Mouse (Mus musculus) bone marrow, adult 2 months (tissue): Measurements from ENCODE around the gene Zfp276.

ENCODE experiments used
- CTCF ChIP-seq: fragments of 200-500 bp; IDR thresholded peaks from 2 replicates; pipeline ENCODE4 v1.5.1; 2011; ENCODE audit warnings: low read length, control low read depth; ENCODE audit not compliant: control insufficient read depth, insufficient read depth
- POLR2A ChIP-seq: fragments of 200-500 bp; IDR thresholded peaks from 2 replicates; pipeline ENCODE4 v1.6.1; 2011; ENCODE audit warnings: low read depth, mild to moderate bottlenecking, control low read depth, low read length, borderline replicate concordance; ENCODE audit not compliant: control insufficient read depth

DNA sequence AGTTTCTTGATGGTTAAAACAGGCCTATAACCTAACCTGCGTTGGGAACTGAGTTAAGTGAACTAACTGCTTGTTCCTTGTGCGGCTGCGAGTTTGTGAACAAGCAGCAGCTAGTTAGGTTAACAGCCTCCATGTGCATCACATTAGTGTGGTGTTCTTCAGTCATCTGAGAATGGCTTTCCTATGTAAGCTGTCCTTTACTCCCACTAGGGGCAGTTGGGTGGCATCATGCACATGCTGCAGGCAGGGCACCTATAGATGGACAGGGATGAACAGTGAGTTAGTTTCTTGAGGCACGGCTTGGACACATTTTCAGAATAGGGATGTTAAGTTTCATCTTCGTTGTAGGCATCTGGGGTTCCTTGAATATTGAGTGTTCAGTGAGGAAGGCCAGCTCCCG is 1.2 kb downstream of the Zfp276 start:
- TF ChIP-seq CTCF = no peak
- TF ChIP-seq POLR2A = no peak
